Mouse (Mus musculus) hindbrain, embryonic 15.5 days (tissue): ENCODE results near the gene Gpx2. TPM values are rescaled to one million over a fixed set of nuclear protein-coding genes. Genes with fewer than 3 reads are reported as not detected.

Experiments used
- ATAC-seq: fragments of 200-750 bp; cut with Nextera tagmentation; 2 replicates; pipeline ENCODE4 v1.8.0; 2017; ENCODE audit warnings: low read depth, moderate number of reproducible peaks, moderate TSS enrichment; ENCODE audit not compliant: low FRiP score
- H3K27ac ChIP-seq: fragments of 300-500 bp; sonication (generic); replicated peaks from 2 replicates; pipeline ENCODE4 v1.5.1; 2015; ENCODE audit warnings: mild to moderate bottlenecking, inconsistent platforms
- H3K27me3 ChIP-seq: fragments of 300-500 bp; sonication (generic); 2 replicates; pipeline ENCODE4 v1.6.1; 2015; ENCODE audit warnings: control low read depth, inconsistent platforms
- H3K36me3 ChIP-seq: fragments of 300-500 bp; sonication (generic); 2 replicates; pipeline ENCODE4 v1.6.1; 2015; ENCODE audit warnings: control low read depth, inconsistent platforms
- H3K4me1 ChIP-seq: fragments of 300-500 bp; sonication (generic); replicated peaks from 2 replicates; pipeline ENCODE4 v1.6.1; 2015; ENCODE audit warnings: control low read depth, inconsistent platforms
- H3K4me2 ChIP-seq: fragments of 300-500 bp; sonication (generic); 2 replicates; pipeline ENCODE4 v1.6.1; 2015; ENCODE audit warnings: moderate library complexity, mild to moderate bottlenecking, inconsistent platforms
- H3K4me3 ChIP-seq: fragments of 300-500 bp; sonication (generic); 2 replicates; pipeline ENCODE4 v1.5.1; 2015; ENCODE audit warnings: mild to moderate bottlenecking, inconsistent platforms
- H3K9ac ChIP-seq: fragments of 300-500 bp; sonication (generic); 2 replicates; pipeline ENCODE4 v1.6.1; 2015; ENCODE audit warnings: inconsistent platforms
- H3K9me3 ChIP-seq: fragments of 300-500 bp; sonication (generic); 2 replicates; pipeline ENCODE4 v1.6.1; 2016; ENCODE audit warnings: control low read depth, inconsistent platforms
- WGBS: fragments of 180-500 bp; shearing (Covaris S2); methylation state at CpG from one replicate; pipeline ENCODE4 v1.1.7; 2015; 5-methylcytosine and 5-hydroxymethylcytosine counted together
- polyA plus RNA-seq: library from polyadenylated mRNA; unstranded; fragments of >200 nt; fragmentation: Nextera tagmentation; extraction: Ambion mirVana; gene quantifications from 2 replicates; pipeline ENCODE4 v1.2.1, GENCODE M21; 2015

Gene Gpx2
- polyA plus RNA-seq, 1 experiment from 2014 or later = not detected

- Histone ChIP-seq H3K4me1 (peaks cover 47% of the 10 kb centered on the region), H3K27me3 (peaks cover 6% of the 10 kb centered on the region; the same call in 1 of the 2 replicates), H3K9me3 (no peaks in the 10 kb centered on the region), H3K36me3 (no peaks in the 10 kb centered on the region), H3K9ac (no peak overlapping the region), H3K27ac (0 out of 2 replicates have a peak overlapping the region, but pooled peaks have one; percentile 17), H3K4me2 (peak overlapping the region; percentile 80), H3K4me3 (no peak overlapping the region)
- 50% methylated on average over 6 of the region's 6 CpGs for WGBS
- no peak for ATAC-seq
Measured at GRCm38 (mm10) chr12:76819816-76820215, 24.5 kb upstream of the Gpx2 start.

DNA sequence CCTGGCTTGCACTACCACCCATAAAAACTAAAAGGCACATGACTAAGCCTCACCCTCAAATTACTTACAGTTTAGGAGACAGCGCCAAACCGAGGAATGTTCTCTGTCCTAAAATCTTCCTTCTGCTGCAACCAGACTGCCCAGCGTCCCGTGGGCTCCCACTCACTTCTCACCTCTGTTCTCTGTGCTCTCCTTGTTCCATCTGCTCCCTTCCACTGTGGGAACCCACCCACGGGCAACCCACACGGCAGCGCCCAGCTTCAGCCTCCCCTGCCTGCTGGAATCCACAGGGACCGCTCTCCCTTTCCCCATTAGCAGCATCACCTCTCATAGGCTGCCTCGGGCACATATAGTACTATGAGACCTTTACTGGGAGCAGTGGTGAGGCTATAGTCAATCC lies 23.6 kb upstream of the Gpx2 start:
- H3K4me3 ChIP-seq = no peak overlapping the region
- 89% methylated on average over 9 of the region's 9 CpGs for whole genome bisulfite sequencing
- H3K36me3 ChIP-seq = no peaks in the 10 kb centered on the region
- peaks cover 2% of the 10 kb centered on the region; the same call in 1 of the 2 replicates for H3K27me3 ChIP-seq
- no peaks in the 10 kb centered on the region for H3K9me3 ChIP-seq
- H3K27ac ChIP-seq = no peak overlapping the region
- no peak for ATAC-seq
- H3K4me2 ChIP-seq = no peak overlapping the region
- peaks cover 47% of the 10 kb centered on the region for H3K4me1 ChIP-seq
- no peak overlapping the region for H3K9ac ChIP-seq

- no peaks in the 10 kb centered on the region for H3K36me3 ChIP-seq
- H3K27ac ChIP-seq = no peak overlapping the region
- no peaks in the 10 kb centered on the region for H3K9me3 ChIP-seq
- H3K4me2 ChIP-seq = no peak overlapping the region
- ATAC-seq = no peak
- no peak overlapping the region for H3K9ac ChIP-seq
- no peak overlapping the region for H3K4me3 ChIP-seq
- no peaks in the 10 kb centered on the region for H3K27me3 ChIP-seq
- WGBS = 66% methylated on average over 4 of the region's 4 CpGs
- H3K4me1 ChIP-seq = peaks cover 47% of the 10 kb centered on the region
Measured at GRCm38 (mm10) chr12:76818120-76818519, 22.8 kb upstream of the Gpx2 start.

- Histone ChIP-seq H3K9ac (no peak overlapping the region), H3K4me1 (peaks cover 44% of the 10 kb centered on the region), H3K9me3 (no peaks in the 10 kb centered on the region), H3K4me2 (no peak overlapping the region), H3K27me3 (no peaks in the 10 kb centered on the region), H3K27ac (no peak overlapping the region), H3K36me3 (peaks cover 4% of the 10 kb centered on the region; the same call in 1 of the 2 replicates), H3K4me3 (no peak overlapping the region)
- WGBS = 59% methylated on average over 4 of the region's 4 CpGs
- no peak for ATAC-seq
Measured at GRCm38 (mm10) chr12:76817176-76817575, 21.8 kb upstream of the Gpx2 start.

GRCm38 (mm10) chr12:76816720-76817119 lies 21.4 kb upstream of the Gpx2 start:
- H3K27ac ChIP-seq = no peak overlapping the region
- no peak overlapping the region for H3K9ac ChIP-seq
- ATAC-seq = no peak
- peaks cover 42% of the 10 kb centered on the region for H3K4me1 ChIP-seq
- H3K4me3 ChIP-seq = no peak overlapping the region
- WGBS = 60% methylated on average over 4 of the region's 4 CpGs
- H3K9me3 ChIP-seq = no peaks in the 10 kb centered on the region
- H3K4me2 ChIP-seq = no peak overlapping the region
- peaks cover 4% of the 10 kb centered on the region; the same call in 1 of the 2 replicates for H3K36me3 ChIP-seq
- H3K27me3 ChIP-seq = no peaks in the 10 kb centered on the region

DNA sequence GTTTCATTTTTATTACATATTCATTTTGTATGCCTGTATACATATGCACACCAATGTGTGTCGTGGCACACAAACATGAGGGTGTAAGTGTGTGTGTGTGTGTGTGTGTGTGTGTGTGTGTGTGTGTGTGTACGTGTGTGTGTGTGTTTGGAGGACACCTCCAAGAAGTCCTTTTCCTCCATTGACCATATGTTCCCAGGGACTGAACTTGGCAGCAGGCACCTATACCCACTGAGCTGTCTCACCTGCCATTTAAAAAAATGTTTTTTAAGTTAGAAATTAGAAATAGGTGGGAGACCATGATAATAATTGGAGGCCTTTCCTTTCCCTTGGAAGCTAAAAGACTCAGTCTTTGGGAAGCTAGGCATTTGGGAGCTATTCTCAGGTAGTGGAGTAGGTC lies 18.8 kb upstream of the Gpx2 start:
- no peak for ATAC-seq
- Histone ChIP-seq H3K27ac (no peak overlapping the region), H3K4me1 (peaks cover 16% of the 10 kb centered on the region), H3K36me3 (peaks cover 4% of the 10 kb centered on the region; the same call in 1 of the 2 replicates), H3K9me3 (no peaks in the 10 kb centered on the region), H3K4me2 (no peak overlapping the region), H3K4me3 (no peak overlapping the region), H3K9ac (no peak overlapping the region), H3K27me3 (no peaks in the 10 kb centered on the region)
- 89% methylated on average over 2 of the region's 2 CpGs for WGBS

DNA sequence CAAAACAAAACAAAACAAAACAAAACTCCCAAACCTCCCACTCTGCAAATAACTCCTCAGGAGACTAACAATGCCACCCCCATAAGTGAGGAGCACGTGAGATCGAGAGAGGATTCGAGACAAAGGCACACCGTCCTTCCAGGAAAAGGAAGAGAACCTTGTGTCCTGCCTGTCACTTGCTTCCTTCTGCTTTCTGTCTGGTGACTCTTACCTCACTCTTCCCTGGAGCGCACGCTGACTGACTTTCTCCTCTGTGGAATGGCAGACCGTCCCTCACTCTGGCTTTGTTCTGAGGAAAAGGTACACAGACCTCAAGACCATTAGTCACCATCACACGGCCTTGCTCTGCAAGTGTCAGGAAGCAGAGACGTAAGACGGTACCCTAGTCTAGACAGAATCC lies 18.2 kb upstream of the Gpx2 start:
- WGBS = 79% methylated on average over 10 of the region's 10 CpGs
- H3K36me3 ChIP-seq = peaks cover 4% of the 10 kb centered on the region; the same call in 1 of the 2 replicates
- H3K9me3 ChIP-seq = no peaks in the 10 kb centered on the region
- no peak overlapping the region for H3K27ac ChIP-seq
- ATAC-seq = no peak
- H3K9ac ChIP-seq = no peak overlapping the region
- no peak overlapping the region for H3K4me3 ChIP-seq
- no peaks in the 10 kb centered on the region for H3K27me3 ChIP-seq
- H3K4me1 ChIP-seq = peaks cover 14% of the 10 kb centered on the region
- H3K4me2 ChIP-seq = no peak overlapping the region

GRCm38 (mm10) chr12:76811006-76811405 lies 15.7 kb upstream of the Gpx2 start:
- ATAC-seq = no peak
- Histone ChIP-seq H3K9ac (no peak overlapping the region), H3K27me3 (no peaks in the 10 kb centered on the region), H3K27ac (no peak overlapping the region), H3K4me2 (no peak overlapping the region), H3K36me3 (peaks cover 4% of the 10 kb centered on the region; the same call in 1 of the 2 replicates), H3K4me1 (no peaks in the 10 kb centered on the region), H3K4me3 (no peak overlapping the region), H3K9me3 (no peaks in the 10 kb centered on the region)
- WGBS = 93% methylated on average over 4 of the region's 4 CpGs

DNA sequence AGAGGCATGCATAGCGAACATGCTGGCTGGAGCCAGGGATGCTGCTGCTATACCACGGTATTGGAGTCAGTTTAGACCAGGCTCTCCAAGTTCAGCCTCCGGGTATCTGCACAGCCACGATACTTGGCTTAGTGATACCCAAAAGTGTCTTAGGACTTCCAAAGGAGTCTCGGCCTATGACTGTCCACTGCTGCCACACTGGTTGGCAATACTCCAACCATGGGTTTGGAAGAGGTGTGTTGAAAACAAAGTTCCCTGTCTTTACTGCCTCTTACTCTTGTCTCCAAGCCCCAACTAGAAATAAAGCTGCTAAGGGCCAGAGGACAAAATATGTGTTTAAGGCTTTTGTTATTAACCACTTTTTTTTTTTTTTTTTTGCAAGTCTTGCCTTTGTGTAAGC lies 15.1 kb upstream of the Gpx2 start:
- 94% methylated on average over 5 of the region's 5 CpGs for WGBS
- H3K4me3 ChIP-seq = no peak overlapping the region

DNA sequence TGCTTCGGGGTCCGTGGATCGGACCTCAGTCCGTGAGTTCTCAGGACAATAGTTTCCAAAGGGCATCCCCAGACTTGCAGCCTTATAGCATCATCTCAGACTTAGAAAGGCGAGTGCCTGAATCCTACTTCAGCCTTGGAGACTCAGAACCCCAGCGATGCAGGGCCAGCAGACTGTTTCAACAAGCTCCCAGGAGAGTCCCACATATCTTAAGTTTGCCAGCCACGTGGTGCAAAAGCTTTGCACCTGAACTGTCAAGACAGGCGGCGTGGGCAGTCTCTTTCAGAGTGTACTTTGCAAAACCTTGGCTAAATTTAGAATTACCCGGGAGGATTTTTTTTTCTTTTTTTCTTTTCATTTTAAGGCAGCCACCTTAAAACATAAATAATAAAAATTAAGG lies 12.4 kb upstream of the Gpx2 start:
- no peaks in the 10 kb centered on the region for H3K9me3 ChIP-seq
- no peak overlapping the region for H3K27ac ChIP-seq
- H3K4me1 ChIP-seq = no peaks in the 10 kb centered on the region
- no peak for ATAC-seq
- peaks cover 4% of the 10 kb centered on the region; the same call in 1 of the 2 replicates for H3K36me3 ChIP-seq
- H3K9ac ChIP-seq = no peak overlapping the region
- H3K4me2 ChIP-seq = no peak overlapping the region
- WGBS = 85% methylated on average over 10 of the region's 10 CpGs
- H3K4me3 ChIP-seq = no peak overlapping the region
- no peaks in the 10 kb centered on the region for H3K27me3 ChIP-seq

More for the DNA sequence above, 15.1 kb upstream of the Gpx2 start:
- Histone ChIP-seq H3K9ac (no peak overlapping the region), H3K27me3 (no peaks in the 10 kb centered on the region), H3K36me3 (peaks cover 4% of the 10 kb centered on the region; the same call in 1 of the 2 replicates), H3K4me2 (no peak overlapping the region), H3K27ac (no peak overlapping the region), H3K4me1 (no peaks in the 10 kb centered on the region), H3K9me3 (no peaks in the 10 kb centered on the region)
- ATAC-seq = no peak

DNA sequence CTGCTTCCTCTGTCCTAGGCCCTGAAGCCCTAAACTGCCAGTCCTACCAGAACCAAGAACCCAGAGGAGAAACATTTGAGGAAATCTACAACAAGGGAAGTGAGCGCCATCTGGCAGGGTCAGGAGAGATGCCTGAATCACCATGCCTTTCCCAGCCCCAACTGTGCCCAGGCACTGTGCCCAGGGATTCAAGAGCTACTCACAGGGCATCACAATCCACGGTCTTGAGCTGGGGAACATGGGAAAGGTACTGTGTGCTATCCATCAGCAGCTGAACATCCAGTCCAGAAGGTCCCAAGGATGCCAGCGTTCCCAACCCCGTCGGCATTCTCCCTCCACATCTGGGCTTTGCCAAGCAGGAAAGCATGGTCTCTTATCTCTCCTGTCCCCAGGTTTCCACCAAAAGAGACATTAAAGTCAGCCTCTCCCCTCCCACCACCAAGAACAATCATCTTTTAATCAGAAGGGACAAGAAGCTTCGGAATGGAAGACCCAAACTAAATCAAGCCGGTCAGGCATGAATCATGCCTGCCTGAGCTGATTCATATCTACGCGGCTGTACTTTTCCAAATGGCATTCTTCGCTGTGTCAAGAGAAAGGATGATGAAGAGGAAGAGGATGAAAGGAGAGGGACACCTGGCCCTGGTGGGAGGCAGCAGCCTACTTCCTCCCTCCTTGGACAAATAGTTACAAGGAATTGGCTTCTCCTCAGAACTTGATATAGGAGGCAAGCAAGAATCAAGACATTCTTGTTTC lies 9.9 kb upstream of the Gpx2 start:
- Histone ChIP-seq H3K4me2 (no peak overlapping the region), H3K4me1 (no peaks in the 10 kb centered on the region), H3K9ac (no peak overlapping the region), H3K36me3 (peaks cover 2% of the 10 kb centered on the region; the same call in 1 of the 2 replicates), H3K27ac (no peak overlapping the region), H3K4me3 (no peak overlapping the region), H3K27me3 (no peaks in the 10 kb centered on the region), H3K9me3 (no peaks in the 10 kb centered on the region)
- ATAC-seq = no peak
- 77% methylated on average over 10 of the region's 10 CpGs for WGBS

DNA sequence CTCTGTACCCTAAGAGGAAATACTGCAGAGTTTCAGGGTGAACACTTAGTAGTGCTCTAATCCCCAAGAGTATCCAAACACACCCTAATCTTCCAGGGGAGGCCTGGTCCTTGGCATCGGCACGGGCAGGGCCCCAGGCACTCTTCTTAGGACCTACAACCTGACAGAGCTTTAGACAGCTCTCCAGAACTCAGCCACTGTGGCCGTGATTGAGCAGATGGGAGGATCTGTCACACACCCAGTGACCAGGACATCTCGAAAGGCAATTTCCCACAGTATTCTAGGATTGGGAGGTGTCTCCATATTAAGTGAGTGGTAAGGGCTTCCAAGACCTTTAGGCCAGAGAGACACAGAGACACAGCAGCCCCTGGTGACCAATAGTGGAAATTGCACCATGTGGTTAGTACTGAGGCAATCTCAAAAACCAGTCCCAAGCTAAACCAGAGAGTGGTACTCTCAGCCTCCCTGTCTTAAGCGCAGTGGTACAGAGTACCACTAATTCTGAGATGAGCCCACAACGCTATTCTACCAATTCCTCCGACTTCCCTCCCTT lies 8.4 kb upstream of the Gpx2 start:
- WGBS = 56% methylated on average over 7 of the region's 7 CpGs
- H3K9ac ChIP-seq = no peak overlapping the region

More for the DNA sequence above, 8.4 kb upstream of the Gpx2 start:
- H3K9me3 ChIP-seq = no peaks in the 10 kb centered on the region
- H3K27me3 ChIP-seq = no peaks in the 10 kb centered on the region
- H3K36me3 ChIP-seq = peaks cover 13% of the 10 kb centered on the region; the same call in 1 of the 2 replicates
- ATAC-seq = no peak
- no peak overlapping the region for H3K27ac ChIP-seq
- H3K4me3 ChIP-seq = no peak overlapping the region
- H3K4me1 ChIP-seq = no peaks in the 10 kb centered on the region
- no peak overlapping the region for H3K4me2 ChIP-seq
